Mouse (Mus musculus) limb, embryonic 13.5 days (tissue): Measurements from ENCODE around the gene Cd151. TPM values are rescaled to one million over a fixed set of nuclear protein-coding genes. Genes with fewer than 3 reads are reported as not detected.

Experiments used
- ATAC-seq: fragments of 200-750 bp; cut with Nextera tagmentation; 2 replicates; pipeline ENCODE4 v1.8.0; 2017; ENCODE audit warnings: low read depth, moderate number of reproducible peaks, moderate TSS enrichment; ENCODE audit not compliant: low FRiP score
- H3K27ac ChIP-seq: fragments of 300-500 bp; sonication (generic); 2 replicates; pipeline ENCODE4 v1.5.1; 2015; ENCODE audit warnings: inconsistent platforms, mild to moderate bottlenecking, moderate library complexity
- H3K27me3 ChIP-seq: fragments of 300-500 bp; sonication (generic); 2 replicates; pipeline ENCODE4 v1.6.1; 2015; ENCODE audit warnings: mild to moderate bottlenecking, inconsistent platforms
- H3K36me3 ChIP-seq: fragments of 300-500 bp; sonication (generic); 2 replicates; pipeline ENCODE4 v1.6.1; 2015; ENCODE audit warnings: inconsistent platforms, mild to moderate bottlenecking, moderate library complexity
- H3K4me1 ChIP-seq: fragments of 300-500 bp; sonication (generic); 2 replicates; pipeline ENCODE4 v1.6.1; 2015; ENCODE audit warnings: inconsistent platforms
- H3K4me2 ChIP-seq: fragments of 300-500 bp; sonication (generic); replicated peaks from 2 replicates; pipeline ENCODE4 v1.6.1; 2015; ENCODE audit warnings: inconsistent platforms, mild to moderate bottlenecking, moderate library complexity
- H3K4me3 ChIP-seq: fragments of 300-500 bp; sonication (generic); 2 replicates; pipeline ENCODE4 v1.5.1; 2015; ENCODE audit warnings: moderate library complexity, mild to moderate bottlenecking, inconsistent platforms
- H3K9ac ChIP-seq: fragments of 300-500 bp; sonication (generic); 2 replicates; pipeline ENCODE4 v1.6.1; 2015; ENCODE audit warnings: mild to moderate bottlenecking, inconsistent platforms
- H3K9me3 ChIP-seq: fragments of 300-500 bp; sonication (generic); 2 replicates; pipeline ENCODE4 v1.6.1; 2016; ENCODE audit warnings: inconsistent platforms
- WGBS: fragments of 180-500 bp; shearing (Covaris S2); methylation state at CpG from one replicate; pipeline ENCODE4 v1.1.7; 2015; 5-methylcytosine and 5-hydroxymethylcytosine counted together
- polyA plus RNA-seq: library from polyadenylated mRNA; unstranded; fragments of >200 nt; fragmentation: Nextera tagmentation; extraction: Ambion mirVana; gene quantifications from 2 replicates; pipeline ENCODE4 v1.2.1, GENCODE M21; 2015

The Cd151 gene
- polyA plus RNA-seq, 1 experiment from 2014 or later, result 14.6 TPM

DNA sequence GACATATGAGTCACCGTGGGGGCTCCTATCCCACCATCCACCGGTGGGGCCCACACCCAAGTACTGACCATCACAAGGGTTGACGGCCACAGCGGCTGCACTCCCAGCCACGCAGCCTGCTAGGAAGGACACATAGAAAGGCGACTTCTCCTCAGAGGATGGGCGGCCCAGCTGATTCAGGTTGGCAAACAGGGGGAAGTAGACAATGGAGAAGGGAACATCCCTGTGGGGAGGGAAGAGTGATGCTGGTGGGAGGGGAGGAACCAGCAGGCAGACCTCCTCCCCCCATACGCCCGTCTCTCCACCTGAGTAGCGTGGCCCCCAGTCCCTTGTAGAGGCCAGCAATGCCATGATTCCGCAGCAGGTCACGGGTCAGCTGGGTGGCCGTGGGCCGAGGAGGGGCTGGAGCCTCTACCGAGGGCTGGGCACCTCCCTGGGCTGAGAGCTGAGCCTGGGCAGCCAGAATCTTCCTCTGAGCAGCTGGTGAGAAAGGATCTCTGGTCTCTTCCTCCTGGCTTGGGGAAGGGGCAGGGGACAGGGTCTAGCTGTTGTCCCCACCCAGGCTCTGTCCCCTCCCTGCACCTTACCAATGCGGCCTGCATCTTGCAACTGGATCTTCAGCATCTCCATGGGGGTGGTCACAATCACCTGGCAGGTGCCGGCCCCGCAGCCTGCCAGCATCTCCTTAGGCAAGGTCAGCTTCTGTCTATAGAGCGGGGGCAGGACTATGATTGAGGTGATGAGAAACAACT, 35.6 kb upstream of the Cd151 start:
- Histone ChIP-seq H3K27me3 (no peaks in the 10 kb centered on the region), H3K9ac (no peak overlapping the region), H3K36me3 (peaks cover 40% of the 10 kb centered on the region), H3K9me3 (no peaks in the 10 kb centered on the region), H3K4me1 (peaks cover 55% of the 10 kb centered on the region), H3K4me3 (no peak overlapping the region), H3K27ac (no peak overlapping the region), H3K4me2 (no peak overlapping the region)
- WGBS, result 91% methylated on average over 19 of the region's 19 CpGs
- no peak for ATAC-seq

DNA sequence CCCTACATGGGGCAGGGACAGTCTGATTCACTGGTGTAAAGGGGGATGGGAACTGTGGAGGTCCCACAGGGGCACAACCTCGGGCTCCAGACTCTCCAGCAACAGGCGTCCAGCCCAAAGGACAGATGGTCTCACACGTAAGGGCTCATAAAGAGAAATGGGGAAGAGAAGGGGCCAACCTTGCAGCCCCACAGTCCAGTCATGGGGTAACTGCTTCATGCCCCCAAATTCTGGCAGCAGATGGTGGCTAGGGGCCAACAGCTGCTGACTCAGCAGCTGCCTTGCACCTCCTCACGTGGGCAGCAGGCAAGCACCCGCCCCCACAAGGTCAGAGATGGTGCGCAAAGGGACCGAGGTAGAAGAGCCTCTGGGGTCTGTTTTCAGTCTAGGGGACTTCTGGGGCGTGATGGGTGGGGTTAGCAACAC, 35.0 kb upstream of the Cd151 start:
- no peak overlapping the region for H3K4me2 ChIP-seq
- ATAC-seq, result no peak
- no peak overlapping the region for H3K4me3 ChIP-seq
- no peaks in the 10 kb centered on the region for H3K27me3 ChIP-seq
- H3K4me1 ChIP-seq, result peaks cover 60% of the 10 kb centered on the region
- WGBS, result 81% methylated on average over 8 of the region's 8 CpGs
- peaks cover 40% of the 10 kb centered on the region for H3K36me3 ChIP-seq
- H3K9ac ChIP-seq, result no peak overlapping the region
- H3K9me3 ChIP-seq, result no peaks in the 10 kb centered on the region
- H3K27ac ChIP-seq, result no peak overlapping the region

DNA sequence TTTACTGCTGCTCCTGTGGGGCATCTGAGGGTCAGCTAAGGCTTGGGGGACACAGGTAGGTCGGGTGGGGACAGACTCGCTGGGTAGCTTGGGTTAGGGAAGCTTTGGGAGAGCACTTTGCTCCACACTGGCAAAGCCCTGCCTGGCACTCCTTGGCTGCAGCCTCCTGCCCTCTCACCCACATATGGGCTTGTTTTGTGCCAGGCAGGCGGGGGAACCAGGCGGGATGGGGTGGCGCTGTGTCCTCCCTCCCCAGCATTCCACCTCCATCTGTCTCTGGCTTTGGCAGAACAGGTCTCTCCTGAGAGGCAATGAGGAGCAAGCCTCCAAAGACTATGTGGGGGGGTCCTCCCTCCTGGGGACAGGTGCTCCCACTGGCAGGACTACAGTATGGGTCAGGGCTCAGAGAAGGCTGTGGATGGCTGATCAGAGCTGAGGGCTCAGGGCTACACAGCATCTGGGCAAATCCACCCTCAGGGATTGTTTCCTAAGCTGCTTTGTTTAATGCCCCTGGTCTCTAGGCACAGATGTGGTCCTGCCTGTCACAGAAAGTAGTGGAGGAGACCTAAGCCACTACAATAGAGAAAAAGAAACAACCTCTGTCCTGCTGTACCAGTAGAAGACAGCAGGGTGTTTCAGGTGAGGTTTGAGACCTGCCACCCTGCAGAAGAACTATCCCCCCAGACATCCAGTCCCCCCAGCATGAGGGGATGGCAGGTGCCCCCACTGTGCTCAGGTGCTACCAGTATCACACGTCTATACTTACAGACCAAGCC, 34.3 kb upstream of the Cd151 start:
- Histone ChIP-seq H3K4me3 (no peak overlapping the region), H3K27ac (no peak overlapping the region), H3K36me3 (peaks cover 40% of the 10 kb centered on the region), H3K9ac (peak overlapping the region; percentile 72), H3K27me3 (no peaks in the 10 kb centered on the region), H3K9me3 (no peaks in the 10 kb centered on the region), H3K4me2 (peak overlapping the region; percentile 90; the same call in 1 of the 2 replicates), H3K4me1 (peaks cover 60% of the 10 kb centered on the region)
- WGBS, result 85% methylated on average over 6 of the region's 6 CpGs
- ATAC-seq, result no peak

DNA sequence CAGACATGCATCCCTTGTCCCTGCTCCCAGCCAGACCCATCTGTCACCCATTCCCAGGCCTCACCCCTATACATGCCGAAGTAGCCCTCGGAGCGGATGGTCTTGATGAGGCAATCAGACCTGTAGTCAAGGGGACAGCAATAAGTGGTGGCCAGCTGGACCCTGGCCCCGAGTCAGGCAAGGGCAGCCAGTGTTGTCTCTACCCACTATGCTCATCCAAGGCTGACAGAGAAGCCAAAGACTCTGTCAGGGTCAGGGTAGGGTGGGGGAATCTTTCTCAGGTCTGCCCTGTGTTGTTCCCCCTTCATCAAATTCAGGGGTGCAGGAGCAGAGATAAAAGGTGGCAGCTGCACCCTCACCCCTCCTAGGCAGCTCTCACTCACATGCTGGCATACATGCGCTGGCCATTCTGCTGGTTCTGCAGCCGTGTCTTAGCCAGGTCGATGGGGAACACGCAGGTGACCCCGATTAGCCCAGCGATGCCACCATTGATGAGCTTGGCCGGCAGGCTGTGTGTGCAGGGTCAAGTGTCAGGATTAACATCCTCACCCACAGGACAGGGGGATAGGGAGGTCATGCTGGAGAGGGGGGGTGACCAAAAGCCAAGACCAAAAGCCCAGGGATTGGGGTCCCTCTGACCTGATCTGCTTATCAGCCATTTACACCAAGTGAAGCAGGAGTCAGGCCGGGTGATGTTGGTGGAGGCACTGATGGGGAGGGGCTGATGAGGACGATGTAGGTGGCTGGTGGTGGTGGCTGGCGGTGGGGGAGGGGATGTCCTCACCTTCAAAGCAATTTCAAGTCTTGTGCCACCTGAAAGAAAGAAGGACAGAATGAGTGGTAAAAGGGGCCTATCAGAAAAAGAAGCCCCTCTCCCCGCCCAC, 33.4 kb upstream of the Cd151 start:
- peaks cover 49% of the 10 kb centered on the region for H3K36me3 ChIP-seq
- H3K4me2 ChIP-seq, result peak overlapping the region; percentile 90
- peak overlapping the region; percentile 55 for H3K4me3 ChIP-seq
- H3K4me1 ChIP-seq, result peaks cover 55% of the 10 kb centered on the region
- no peak overlapping the region for H3K27ac ChIP-seq
- no peaks in the 10 kb centered on the region for H3K9me3 ChIP-seq
- WGBS, result 72% methylated on average over 15 of the region's 15 CpGs
- no peaks in the 10 kb centered on the region for H3K27me3 ChIP-seq
- ATAC-seq, result no peak
- H3K9ac ChIP-seq, result peak overlapping the region; percentile 72

DNA sequence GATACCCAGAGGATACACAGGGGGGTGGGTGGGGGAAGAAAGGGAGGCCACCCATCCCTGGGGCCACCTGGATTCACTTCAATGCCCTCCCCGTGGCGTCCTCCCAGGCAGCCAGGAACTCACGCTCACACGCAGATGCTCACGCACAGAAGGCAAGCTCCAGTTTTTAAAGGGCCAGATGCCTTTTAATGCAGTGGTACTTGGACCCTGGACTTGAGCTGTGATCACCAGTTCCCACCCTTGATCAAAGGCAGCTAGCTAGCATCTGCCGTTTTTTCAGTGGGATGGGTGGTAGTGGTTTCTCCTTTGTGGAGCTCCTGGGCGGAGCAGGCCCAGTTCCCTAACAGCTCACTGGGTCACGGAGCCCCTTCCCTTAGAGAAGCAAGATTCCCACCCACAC, 32.7 kb upstream of the Cd151 start:
- H3K4me2 ChIP-seq, result peak overlapping the region; percentile 90
- H3K4me3 ChIP-seq, result peak overlapping the region; percentile 55
- WGBS, result 11% methylated on average over 8 of the region's 8 CpGs
- H3K4me1 ChIP-seq, result peaks cover 48% of the 10 kb centered on the region
- 0 out of 2 replicates have a peak overlapping the region, but pooled peaks have one; percentile 3 for H3K27ac ChIP-seq
- no peak for ATAC-seq
- peak overlapping the region; percentile 72 for H3K9ac ChIP-seq
- H3K27me3 ChIP-seq, result no peaks in the 10 kb centered on the region
- peaks cover 56% of the 10 kb centered on the region for H3K36me3 ChIP-seq
- no peaks in the 10 kb centered on the region for H3K9me3 ChIP-seq

DNA sequence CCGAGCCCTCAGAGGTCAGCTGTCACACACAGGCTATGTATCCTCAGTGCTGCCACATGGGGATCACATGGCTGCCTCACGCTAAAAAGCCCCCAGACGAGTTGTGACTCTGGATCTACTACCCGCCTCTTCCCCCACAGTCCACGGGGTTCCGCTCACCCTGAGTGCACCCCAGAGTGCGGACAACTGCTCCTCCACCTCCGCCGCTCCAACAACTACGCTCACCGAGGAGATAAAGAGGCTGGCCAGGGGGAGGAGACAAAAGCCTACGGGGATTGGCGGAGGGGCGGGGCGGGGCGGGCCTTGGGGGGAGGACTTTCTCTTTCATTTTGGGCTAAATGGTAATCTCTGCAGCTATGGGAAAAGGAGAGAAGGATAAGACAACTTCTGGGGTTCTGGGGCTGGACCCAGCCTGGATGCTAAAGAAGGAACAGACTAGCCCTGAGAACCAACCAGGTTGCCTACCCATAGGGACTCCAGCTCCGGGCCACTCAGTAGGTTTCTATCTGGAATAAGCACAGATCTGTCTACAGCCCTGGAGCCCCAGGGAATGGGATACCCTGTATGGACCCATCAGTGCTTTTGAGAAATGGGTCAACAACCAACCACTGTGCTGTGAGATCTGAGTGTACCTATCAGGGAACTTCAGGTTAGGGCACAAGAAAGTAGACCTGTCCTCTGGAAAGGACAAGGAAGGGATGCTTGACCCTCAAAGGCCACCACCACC, 31.9 kb upstream of the Cd151 start:
- Histone ChIP-seq H3K4me1 (peaks cover 40% of the 10 kb centered on the region), H3K27ac (0 out of 2 replicates have a peak overlapping the region, but pooled peaks have one; percentile 3), H3K9me3 (no peaks in the 10 kb centered on the region), H3K9ac (peak overlapping the region; percentile 72), H3K36me3 (peaks cover 60% of the 10 kb centered on the region), H3K27me3 (no peaks in the 10 kb centered on the region), H3K4me2 (peak overlapping the region; percentile 90), H3K4me3 (peak overlapping the region; percentile 55)
- 6% methylated on average over 17 of the region's 17 CpGs for WGBS
- ATAC-seq, result no peak

DNA sequence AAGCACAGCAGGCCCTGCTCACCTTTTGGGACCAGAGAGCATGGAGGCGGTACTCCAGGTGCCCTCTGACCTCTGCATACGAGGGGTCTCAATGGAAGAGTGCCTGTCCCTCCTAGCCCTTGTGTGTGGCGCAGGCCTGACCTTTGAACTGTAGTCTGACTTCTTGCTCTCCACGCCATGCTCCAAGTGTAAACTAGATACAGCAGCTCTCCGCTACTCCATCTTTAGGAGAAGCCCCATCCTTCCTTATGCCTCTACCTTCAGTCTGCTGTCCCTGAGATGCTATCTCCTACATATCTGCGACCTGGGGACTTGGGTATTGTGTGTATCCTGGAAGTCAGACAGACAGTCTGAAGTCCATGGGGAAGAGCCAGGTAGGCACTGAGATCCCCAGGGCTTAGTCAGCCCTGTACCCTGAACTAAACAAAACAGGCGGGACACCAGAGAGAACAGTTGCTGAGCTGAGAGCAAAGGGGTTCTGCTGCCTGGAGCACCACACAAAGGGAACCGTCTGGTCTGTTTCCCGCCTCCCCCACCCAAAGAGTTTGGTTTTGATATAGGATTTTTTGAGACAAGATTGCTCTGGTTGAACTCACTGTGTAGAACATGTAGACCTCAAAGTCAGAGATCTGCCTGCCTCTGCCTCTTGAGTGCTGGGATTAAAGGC, 31.2 kb upstream of the Cd151 start:
- Histone ChIP-seq H3K27ac (no peak overlapping the region), H3K36me3 (peaks cover 60% of the 10 kb centered on the region), H3K27me3 (no peaks in the 10 kb centered on the region), H3K9ac (no peak overlapping the region), H3K9me3 (no peaks in the 10 kb centered on the region), H3K4me2 (peak overlapping the region; percentile 90), H3K4me3 (peak overlapping the region; percentile 61), H3K4me1 (peaks cover 43% of the 10 kb centered on the region)
- no peak for ATAC-seq
- 81% methylated on average over 9 of the region's 9 CpGs for WGBS

DNA sequence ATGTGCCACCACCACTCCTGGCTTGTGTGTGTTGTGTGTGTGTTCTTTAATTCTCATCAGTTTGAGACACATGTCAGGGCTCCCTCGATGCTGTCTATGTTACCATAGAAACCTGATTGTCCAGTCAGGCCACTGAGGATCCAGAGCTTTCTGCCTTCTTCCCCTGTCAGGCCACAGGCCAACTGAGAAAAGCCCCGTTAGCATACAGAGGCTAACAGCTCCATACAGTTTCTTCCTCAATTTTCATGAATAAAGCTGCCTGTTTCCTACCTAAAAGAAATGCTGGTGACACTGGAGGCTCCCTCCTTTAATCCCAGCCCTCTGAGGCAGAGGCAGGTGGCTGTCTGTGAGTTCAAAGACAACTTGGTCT, 30.7 kb upstream of the Cd151 start:
- H3K27me3 ChIP-seq, result no peaks in the 10 kb centered on the region
- H3K9ac ChIP-seq, result peak overlapping the region; percentile 85
- H3K27ac ChIP-seq, result no peak overlapping the region; the same call in 1 of the 2 replicates
- H3K4me1 ChIP-seq, result peaks cover 45% of the 10 kb centered on the region
- no peak for ATAC-seq
- peak overlapping the region; percentile 61 for H3K4me3 ChIP-seq
- peak overlapping the region; percentile 90 for H3K4me2 ChIP-seq
- 76% methylated on average over 2 of the region's 2 CpGs for WGBS
- no peaks in the 10 kb centered on the region for H3K9me3 ChIP-seq
- H3K36me3 ChIP-seq, result peaks cover 60% of the 10 kb centered on the region

DNA sequence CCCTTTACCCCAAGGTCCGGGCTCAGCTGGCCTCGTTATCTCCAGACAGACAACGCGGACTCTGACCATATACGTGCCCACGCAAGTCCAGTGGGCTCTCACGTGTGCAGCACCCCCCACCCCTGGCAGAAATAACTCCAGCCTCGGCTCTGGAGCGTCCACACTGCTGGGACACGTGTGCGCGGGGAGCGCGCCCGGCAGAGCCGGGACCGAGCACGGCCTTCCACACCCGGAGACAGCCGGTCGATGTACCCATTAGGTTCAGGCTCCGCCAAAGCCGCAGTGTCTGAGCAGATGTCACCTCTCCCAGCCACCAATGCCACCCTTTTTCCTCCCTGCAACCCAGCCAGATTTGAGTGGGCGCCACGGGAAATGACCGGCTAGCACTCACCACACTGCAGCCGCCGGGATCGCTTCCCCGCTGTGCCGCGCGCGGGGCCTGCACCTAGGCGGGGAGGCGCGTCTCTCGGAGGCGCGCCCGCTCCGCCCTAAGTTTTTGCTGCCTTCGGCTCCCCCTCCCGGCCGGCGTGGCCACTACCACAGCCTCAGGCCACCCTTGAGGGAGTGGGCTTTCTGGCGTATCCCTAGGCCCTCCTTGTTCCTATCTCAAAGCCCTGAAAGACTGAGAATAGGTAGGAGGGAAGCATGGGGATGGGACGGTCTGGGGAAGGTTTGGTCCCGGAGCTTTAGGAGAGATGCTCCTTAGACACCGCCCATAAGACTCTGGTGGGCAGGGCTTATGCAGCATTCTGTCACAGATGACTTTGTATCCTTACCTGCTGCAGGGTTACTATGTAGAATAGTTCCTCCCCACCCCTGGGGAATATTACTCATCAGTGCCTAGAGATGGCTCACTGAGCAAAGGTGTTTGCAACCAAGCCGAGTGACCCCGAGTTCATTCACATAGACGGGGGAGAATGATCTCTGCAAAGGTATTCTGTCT, 29.7 kb upstream of the Cd151 start, which contains the start of gene Slc25a22:
Gene Slc25a22, minus strand, starts transcription at position 715 of the 943 bp plus-strand sequence.
- Histone ChIP-seq H3K4me1 (peaks cover 53% of the 10 kb centered on the region), H3K4me3 (peak within 1 kb of the TSS; percentile 61), H3K9ac (peak within 1 kb of the TSS; percentile 85), H3K4me2 (peak within 1 kb of the TSS; percentile 90), H3K27ac (peak within 1 kb of the TSS; percentile 48; the same call in 1 of the 2 replicates), H3K36me3 (peaks cover 59% of the 10 kb centered on the region), H3K27me3 (no peaks in the 10 kb centered on the region), H3K9me3 (no peaks in the 10 kb centered on the region)
- ATAC-seq, result peak; percentile 82
- WGBS, result 5% methylated on average over 53 of the region's 53 CpGs
